Mouse (Mus musculus) C2C12 (cell line): ENCODE measurements around the gene Ripor3. TPM values are rescaled to one million over a fixed set of nuclear protein-coding genes. Genes with fewer than 3 reads are reported as not detected.

Source experiments
- H3K27me3 ChIP-seq: one replicate; pipeline ENCODE4 v1.6.1; 2011; ENCODE audit not compliant: control insufficient read depth, insufficient read depth, insufficient read length
- H3K36me3 ChIP-seq: one replicate; pipeline ENCODE4 v1.6.1; 2011; ENCODE audit not compliant: control insufficient read depth, insufficient read depth
- H3K4me3 ChIP-seq: one replicate; pipeline ENCODE4 v1.5.1; 2011; ENCODE audit warnings: mild to moderate bottlenecking, control low read depth; ENCODE audit not compliant: poor library complexity, insufficient read depth, severe bottlenecking
- H3K79me2 ChIP-seq: one replicate; pipeline ENCODE4 v1.6.1; 2011; ENCODE audit not compliant: control insufficient read depth, insufficient read depth
- H3K79me3 ChIP-seq: one replicate; pipeline ENCODE4 v1.6.1; 2011; ENCODE audit warnings: low read depth, control low read depth
- H3ac ChIP-seq: one replicate; pipeline ENCODE3; 2011; ENCODE audit warnings: low read depth; ENCODE audit not compliant: control insufficient read depth, insufficient read length
- CEBPB ChIP-seq: IDR thresholded peaks from one replicate; pipeline ENCODE4 v1.6.1; 2011; ENCODE audit warnings: low read depth, mild to moderate bottlenecking, control low read depth, moderate library complexity
- CTCF ChIP-seq: IDR thresholded peaks from one replicate; pipeline ENCODE4 v1.5.1; 2011; ENCODE audit not compliant: control insufficient read depth, insufficient read depth, insufficient read length
- FOSL1 ChIP-seq: IDR thresholded peaks from one replicate; pipeline ENCODE4 v1.8.0; 2011; ENCODE audit warnings: mild to moderate bottlenecking, low read length; ENCODE audit not compliant: poor library complexity, insufficient read depth, severe bottlenecking
- MAX ChIP-seq: IDR thresholded peaks from one replicate; pipeline ENCODE4 v1.6.1; 2011; ENCODE audit warnings: mild to moderate bottlenecking, control low read depth
- MYOD1 ChIP-seq: IDR thresholded peaks from one replicate; pipeline ENCODE4 v1.6.1; 2011; ENCODE audit warnings: low read depth; ENCODE audit not compliant: control insufficient read depth, insufficient read length
- MYOG ChIP-seq: IDR thresholded peaks from one replicate; pipeline ENCODE4 v1.6.1; 2011; ENCODE audit not compliant: control insufficient read depth, insufficient read length; ENCODE audit errors: extremely low read depth
- USF1 ChIP-seq: IDR thresholded peaks from one replicate; pipeline ENCODE4 v1.6.1; 2011; ENCODE audit warnings: low read depth, mild to moderate bottlenecking, control low read depth, moderate library complexity
- polyA plus RNA-seq: library from polyadenylated mRNA; unstranded; fragments of >200 nt; fragmentation: generic; extraction: Trizol; gene quantifications from one replicate; pipeline ENCODE4 v1.2.1, GENCODE M21; 2012; ENCODE audit warnings: missing spikeins

The Ripor3 gene
- polyA plus RNA-seq, 1 experiment = 0.04 TPM

GRCm38 (mm10) chr2:167989310-167989709 lies 21.1 kb downstream of the Ripor3 start:
- H3K4me3 ChIP-seq = no peak overlapping the region
- H3K27me3 ChIP-seq = no peaks in the 10 kb centered on the region
- H3K79me2 ChIP-seq = no peaks in the 10 kb centered on the region
- no peaks in the 10 kb centered on the region for H3K79me3 ChIP-seq
- H3K36me3 ChIP-seq = no peaks in the 10 kb centered on the region
- no peak overlapping the region for H3ac ChIP-seq
- TF ChIP-seq MAX = no peak
- no peak for TF ChIP-seq CTCF
- TF ChIP-seq MYOG = no peak

- Histone ChIP-seq H3ac (no peak overlapping the region), H3K27me3 (no peaks in the 10 kb centered on the region), H3K79me3 (no peaks in the 10 kb centered on the region), H3K79me2 (no peaks in the 10 kb centered on the region), H3K36me3 (no peaks in the 10 kb centered on the region), H3K4me3 (no peak overlapping the region)
- TF ChIP-seq MYOG = no peak
- no peak for TF ChIP-seq FOSL1
- TF ChIP-seq CEBPB = no peak
- no peak for TF ChIP-seq MAX
- TF ChIP-seq MYOD1 = no peak
- no peak for TF ChIP-seq CTCF
- no peak for TF ChIP-seq USF1
These were observed 22.8 kb downstream of the Ripor3 start for GRCm38 (mm10) chr2:167987640-167988039.

- Histone ChIP-seq H3K79me3 (no peaks in the 10 kb centered on the region), H3K27me3 (no peaks in the 10 kb centered on the region), H3ac (no peak overlapping the region), H3K4me3 (no peak overlapping the region), H3K36me3 (no peaks in the 10 kb centered on the region), H3K79me2 (no peaks in the 10 kb centered on the region)
- TF ChIP-seq CTCF (peak; percentile 76), MAX (no peak), MYOG (no peak)
These were observed 23.7 kb downstream of the Ripor3 start for GRCm38 (mm10) chr2:167986762-167987161.

- no peak for TF ChIP-seq CEBPB
- TF ChIP-seq CTCF = no peak
- TF ChIP-seq USF1 = no peak
- TF ChIP-seq MYOG = no peak
- no peak for TF ChIP-seq MAX
- TF ChIP-seq MYOD1 = no peak
- no peak for TF ChIP-seq FOSL1
These were observed 25.5 kb downstream of the Ripor3 start for GRCm38 (mm10) chr2:167984946-167985345.

GRCm38 (mm10) chr2:167984371-167984770 lies 26.0 kb downstream of the Ripor3 start:
- Histone ChIP-seq H3K4me3 (no peak overlapping the region), H3ac (peak overlapping the region; percentile 27), H3K36me3 (no peaks in the 10 kb centered on the region), H3K79me2 (no peaks in the 10 kb centered on the region), H3K79me3 (no peaks in the 10 kb centered on the region), H3K27me3 (no peaks in the 10 kb centered on the region)
- TF ChIP-seq CTCF (no peak), MYOG (no peak), FOSL1 (no peak), MYOD1 (peak; percentile 74)

More at GRCm38 (mm10) chr2:167984946-167985345, 25.5 kb downstream of the Ripor3 start:
- Histone ChIP-seq H3K79me2 (no peaks in the 10 kb centered on the region), H3K4me3 (no peak overlapping the region), H3ac (no peak overlapping the region), H3K36me3 (no peaks in the 10 kb centered on the region), H3K79me3 (no peaks in the 10 kb centered on the region), H3K27me3 (no peaks in the 10 kb centered on the region)

- Histone ChIP-seq H3K79me3 (no peaks in the 10 kb centered on the region), H3K4me3 (no peak overlapping the region), H3ac (no peak overlapping the region), H3K27me3 (no peaks in the 10 kb centered on the region), H3K79me2 (no peaks in the 10 kb centered on the region), H3K36me3 (peaks cover 11% of the 10 kb centered on the region)
- TF ChIP-seq MAX (no peak), FOSL1 (no peak), MYOG (no peak), CEBPB (no peak), MYOD1 (no peak), USF1 (no peak), CTCF (no peak)
These were observed 27.8 kb downstream of the Ripor3 start for GRCm38 (mm10) chr2:167982646-167983045.
